Mouse (Mus musculus): ENCODE measurements around the gene Brd4. TPM values are rescaled to one million over a fixed set of nuclear protein-coding genes. Genes with fewer than 3 reads are reported as not detected.

The Brd4 gene
- total RNA-seq, 2 experiments from 2014 or later, result 104 to 117 TPM

DNA sequence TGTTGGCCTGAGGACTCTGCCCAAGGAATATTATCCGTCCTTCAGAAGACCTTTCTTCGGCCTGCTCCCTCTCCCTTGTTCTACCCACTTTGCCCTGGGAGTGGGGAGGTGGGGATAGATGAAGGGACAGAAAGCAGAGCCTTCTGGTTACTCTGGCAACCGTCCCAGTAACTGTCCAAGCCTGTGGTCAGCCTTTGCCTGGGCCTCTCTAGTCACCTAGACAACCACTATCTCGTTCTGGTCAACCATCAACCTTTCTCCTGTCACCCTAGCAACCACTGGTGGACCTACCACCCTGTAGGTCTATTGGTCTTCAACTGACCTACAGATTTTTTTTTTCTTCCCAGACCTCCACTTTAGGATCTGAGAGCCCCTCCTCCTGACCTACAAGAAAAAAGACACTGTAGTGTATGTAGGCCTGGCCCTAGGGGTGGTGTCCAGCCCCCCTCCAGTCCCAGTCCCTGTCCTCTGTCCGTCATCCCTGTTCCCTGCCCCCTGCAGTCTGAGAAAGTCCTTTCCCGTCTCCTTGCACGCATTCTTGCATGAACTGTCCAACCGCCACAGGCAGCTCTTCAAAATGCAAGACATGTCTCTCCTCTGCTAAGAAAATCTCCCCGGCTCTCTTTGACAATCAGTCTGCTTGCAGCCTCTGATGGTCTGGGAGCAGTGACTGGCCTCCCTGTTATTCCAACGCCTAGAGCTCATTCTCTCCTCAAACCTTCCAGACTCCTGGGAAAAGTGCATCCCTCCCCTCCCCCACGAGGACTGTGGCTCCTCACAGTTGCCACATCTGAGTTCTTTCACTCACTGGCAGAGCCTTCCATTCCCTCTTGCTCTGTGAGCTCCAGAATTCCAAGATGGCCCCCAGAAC, 104.7 kb downstream of the Brd4 start:
- no peak for DNase-seq (ENCODE audit: extremely low spot score in 1 of 2, low spot score in 1 of 2)

DNA sequence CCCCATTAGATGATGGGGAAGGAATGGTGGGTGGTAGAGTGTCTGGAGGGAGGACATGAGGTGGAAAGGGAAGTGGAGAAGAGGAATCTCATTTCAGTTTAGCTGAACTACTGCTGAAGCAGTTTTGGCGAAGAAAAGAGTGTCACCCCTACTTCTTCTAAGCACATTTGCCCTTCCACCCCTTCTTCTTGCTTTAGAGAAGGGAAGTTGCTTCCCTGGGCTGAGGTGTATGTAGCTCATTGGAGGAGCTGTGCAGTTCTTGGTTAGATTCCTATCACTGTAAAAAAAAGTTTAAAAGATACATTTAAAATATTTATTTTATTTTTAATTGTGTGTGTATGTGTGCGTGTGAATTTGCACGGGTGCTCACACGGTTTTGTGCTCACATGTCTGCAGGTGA, 107.6 kb downstream of the Brd4 start:
- DNase-seq (ENCODE audit: extremely low spot score in 1 of 2, low spot score in 1 of 2), result no peak

DNA sequence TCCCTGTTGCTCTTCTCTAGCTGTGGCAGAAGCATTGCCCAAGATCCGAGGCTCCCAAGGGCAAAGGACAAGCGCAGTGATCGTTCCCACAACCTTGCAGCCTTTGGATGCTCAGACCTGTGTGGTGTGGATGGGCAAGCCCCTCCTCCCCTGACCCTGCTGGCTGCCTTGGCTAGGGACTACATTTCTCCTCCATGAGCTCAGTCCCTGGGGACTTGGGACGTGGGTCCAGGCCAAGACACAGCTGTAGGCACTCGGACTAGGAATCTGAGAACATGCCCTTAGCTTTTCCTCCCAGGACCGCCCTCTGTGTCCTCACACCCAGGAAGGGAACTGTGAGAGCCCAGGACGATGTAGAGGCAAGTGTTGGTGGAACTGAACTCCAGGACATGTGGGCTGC, 111.4 kb downstream of the Brd4 start:
- no peak for DNase-seq (ENCODE audit: extremely low spot score in 1 of 2, low spot score in 1 of 2)

DNA sequence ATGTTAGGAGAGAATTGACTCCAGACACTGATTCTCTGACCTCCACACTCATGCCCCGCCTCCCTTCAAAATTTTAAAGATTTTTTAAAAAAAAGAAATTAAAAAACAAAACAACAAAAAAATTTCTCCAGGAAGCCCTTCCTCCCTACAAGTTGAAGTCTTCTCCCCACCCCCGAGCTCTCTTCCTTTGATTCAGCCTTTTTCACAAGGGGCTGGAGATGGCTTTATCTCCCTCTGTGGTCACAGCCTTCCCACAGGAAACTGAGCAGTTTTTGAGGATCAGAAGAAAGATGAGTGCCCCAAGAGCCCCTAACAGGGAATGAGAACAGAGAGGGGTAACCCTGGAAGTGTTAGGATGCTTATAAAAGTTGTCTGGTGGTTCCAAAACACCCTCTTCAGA, 112.0 kb downstream of the Brd4 start:
- DNase-seq (ENCODE audit: extremely low spot score in 1 of 2, low spot score in 1 of 2), result no peak

DNA sequence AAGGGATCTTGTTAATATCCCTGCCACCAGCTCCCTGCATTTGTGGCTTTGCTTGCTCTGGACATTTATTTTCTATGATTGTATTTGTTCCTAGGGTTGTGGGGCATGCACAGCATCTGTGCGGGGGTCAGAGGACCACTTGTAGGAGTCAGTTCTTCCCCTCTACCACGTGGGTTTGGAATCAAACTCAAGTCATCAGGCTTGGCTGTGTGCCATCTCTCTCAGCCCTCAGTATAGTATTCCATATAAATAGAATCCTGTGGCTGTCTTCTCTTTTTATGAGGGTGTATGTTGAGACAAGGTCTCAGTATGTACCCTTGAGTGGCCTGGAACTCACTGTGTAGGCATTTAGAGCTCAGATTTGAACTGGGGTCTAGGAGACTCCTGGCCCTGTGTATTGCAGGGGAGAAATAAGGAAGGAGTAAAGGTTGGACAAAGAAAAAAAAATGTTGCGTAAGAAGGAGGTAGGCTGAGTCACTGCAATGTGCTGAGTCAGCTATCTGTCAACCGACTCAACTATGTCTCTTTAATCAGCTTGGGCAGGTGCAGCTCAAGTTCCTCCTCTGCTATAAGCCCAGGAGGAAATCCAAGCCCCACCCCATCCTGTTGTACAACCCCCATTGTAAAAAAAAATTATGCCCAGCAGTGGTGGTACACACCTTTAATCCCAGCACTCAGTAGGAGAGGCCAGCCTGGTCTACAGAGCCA, 114.8 kb downstream of the Brd4 start:
- no peak for DNase-seq (ENCODE audit: extremely low spot score in 1 of 2, low spot score in 1 of 2)

DNA sequence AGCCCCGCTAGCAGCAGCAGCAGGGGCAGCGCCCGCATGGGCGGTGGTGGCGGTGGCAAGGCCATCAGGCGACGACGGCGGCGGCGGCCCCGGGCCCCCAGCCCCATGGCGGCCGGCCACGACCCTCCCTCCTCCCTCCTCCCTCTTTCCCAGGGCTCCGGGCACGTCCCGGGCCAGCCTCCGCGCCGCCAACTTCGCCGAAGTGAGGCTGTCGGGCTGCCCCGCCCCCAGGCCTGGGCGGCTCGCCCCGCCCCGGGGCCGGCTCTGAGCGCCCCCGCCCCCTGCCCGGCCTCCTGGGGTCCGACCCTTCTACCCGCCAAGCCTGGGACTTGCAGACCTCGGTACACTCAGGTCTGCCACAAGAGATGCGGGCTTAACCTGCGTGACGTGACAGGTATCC, 117.8 kb downstream of the Brd4 start, which contains the start of gene Notch3:
TSS of gene Notch3 (minus strand) at position 166 of the 400 bp plus-strand sequence.
- DNase-seq (ENCODE audit: extremely low spot score in 1 of 2, low spot score in 1 of 2), result no peak

DNA sequence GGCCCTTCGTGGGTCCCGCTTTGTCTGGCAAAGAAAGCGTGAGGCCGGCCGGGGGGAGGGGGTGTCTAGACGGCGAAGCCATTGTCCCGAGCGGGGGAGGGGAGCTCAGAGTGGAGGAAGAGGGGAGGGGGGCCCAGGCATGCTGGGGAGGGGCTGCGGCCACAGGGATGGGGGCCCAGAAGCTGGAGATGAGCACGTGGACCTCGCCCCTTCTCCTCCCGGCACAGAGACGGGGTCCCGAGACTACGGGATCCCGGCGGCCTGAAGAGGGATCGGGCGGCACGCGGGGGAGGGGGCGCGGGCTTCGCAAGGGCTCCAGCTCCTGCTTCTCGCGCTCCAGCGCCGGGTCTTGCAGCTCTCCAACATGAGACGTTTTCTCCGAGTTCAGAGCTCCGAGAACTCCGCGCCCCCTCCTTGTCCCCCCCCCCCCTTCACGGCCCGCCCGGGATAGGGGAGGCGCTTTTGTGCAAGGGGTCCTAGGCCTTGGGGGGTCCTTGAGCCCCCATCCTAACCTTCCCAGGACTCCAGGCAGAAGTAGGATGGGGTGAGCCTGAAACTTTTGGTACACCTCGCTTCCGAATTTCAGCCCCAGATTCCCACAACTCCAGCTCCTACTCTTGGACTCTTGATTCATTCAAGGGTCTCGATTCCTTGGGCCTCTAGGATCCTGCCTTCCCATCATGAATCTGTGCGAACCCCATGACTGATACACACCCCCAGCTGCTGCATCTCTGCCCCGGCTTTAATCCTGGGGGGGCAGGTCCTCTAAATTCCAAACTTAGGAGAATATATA, 118.5 kb downstream of the Brd4 start:
- peak in 1 of 2 experiments; percentile 48 for DNase-seq (ENCODE audit: extremely low spot score in 1 of 2, low spot score in 1 of 2)

DNA sequence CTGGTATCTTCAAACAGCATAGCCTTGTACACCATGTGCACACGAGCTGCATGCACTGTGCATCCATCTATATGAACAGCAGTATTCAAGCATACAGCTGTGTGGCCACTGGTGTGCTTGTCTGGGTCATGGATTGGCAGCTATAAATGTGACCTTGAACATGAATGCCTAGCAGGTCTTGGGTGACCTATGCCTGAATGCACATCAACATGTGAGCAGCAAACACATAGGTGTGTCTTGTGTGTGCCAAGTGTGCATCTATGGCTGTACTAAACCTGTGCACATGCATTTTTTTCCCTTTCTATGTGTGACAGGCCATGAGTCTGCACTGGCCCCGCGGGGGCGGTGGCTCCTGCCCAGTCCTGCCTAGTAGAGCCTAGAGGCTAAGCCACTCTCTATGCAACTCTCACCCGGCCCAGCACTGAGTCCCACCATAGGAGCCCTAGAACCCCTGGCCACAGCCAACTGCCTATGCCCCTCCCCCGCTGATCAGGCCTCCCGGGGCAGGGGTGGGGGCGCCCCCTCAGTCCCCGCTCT, 119.2 kb downstream of the Brd4 start:
- no peak for DNase-seq (ENCODE audit: extremely low spot score in 1 of 2, low spot score in 1 of 2)

DNA sequence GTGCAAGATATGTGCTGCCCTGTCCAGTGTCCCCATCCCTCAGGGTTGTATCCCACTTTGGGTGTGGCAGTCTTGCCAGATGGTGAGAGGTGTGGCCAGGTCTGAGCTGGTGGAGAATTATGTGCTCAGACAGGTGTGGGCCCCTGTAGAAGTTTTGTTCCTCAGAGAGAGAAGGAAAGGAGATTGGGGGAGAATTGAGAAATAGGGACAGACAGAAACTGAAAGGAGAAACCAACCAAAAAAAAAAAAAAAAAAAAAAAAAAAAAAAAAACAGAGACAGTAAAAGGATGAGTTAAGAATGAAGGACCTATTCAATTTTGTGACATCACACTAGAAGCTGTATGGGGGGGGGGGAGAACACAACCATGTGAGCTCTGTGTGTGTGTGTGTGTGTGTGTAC, 119.7 kb downstream of the Brd4 start:
- DNase-seq (ENCODE audit: extremely low spot score in 1 of 2, low spot score in 1 of 2), result no peak

DNA sequence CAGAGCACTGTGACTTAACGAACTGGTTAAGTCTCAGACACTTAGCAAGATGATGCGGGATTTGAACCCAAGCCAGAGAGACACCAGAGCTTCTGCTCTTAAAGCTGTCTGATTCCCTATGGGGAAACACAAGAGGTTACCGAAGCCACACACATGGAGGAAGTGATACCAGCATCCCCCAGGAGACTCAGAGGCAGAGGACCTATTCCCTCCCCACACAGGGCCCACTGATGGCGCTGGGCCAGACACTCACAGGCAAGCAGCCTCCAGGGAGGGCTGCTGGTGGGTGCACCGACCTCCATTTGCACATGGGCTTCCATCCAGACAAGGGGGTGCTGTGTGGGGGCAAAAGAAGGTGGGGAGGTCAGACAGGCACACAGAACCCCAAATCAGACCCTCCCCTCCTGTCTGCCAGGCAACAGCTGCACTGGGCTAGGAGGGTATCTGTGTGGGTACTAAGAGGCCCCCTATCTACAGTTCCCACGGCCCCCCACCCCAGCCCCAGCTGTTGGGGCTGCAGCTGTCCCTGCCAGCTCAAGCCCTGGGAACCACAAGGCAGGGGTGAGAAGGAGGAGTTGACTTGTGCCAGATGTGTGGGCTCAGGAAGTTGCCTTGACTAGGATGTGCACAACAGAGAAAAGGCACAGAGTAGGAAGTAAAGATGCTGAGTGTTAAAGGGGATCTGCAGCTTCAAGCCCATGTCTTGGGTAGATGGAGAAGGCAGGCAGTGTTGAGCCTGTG, 120.4 kb downstream of the Brd4 start:
- no peak for DNase-seq (ENCODE audit: extremely low spot score in 1 of 2, low spot score in 1 of 2)

DNA sequence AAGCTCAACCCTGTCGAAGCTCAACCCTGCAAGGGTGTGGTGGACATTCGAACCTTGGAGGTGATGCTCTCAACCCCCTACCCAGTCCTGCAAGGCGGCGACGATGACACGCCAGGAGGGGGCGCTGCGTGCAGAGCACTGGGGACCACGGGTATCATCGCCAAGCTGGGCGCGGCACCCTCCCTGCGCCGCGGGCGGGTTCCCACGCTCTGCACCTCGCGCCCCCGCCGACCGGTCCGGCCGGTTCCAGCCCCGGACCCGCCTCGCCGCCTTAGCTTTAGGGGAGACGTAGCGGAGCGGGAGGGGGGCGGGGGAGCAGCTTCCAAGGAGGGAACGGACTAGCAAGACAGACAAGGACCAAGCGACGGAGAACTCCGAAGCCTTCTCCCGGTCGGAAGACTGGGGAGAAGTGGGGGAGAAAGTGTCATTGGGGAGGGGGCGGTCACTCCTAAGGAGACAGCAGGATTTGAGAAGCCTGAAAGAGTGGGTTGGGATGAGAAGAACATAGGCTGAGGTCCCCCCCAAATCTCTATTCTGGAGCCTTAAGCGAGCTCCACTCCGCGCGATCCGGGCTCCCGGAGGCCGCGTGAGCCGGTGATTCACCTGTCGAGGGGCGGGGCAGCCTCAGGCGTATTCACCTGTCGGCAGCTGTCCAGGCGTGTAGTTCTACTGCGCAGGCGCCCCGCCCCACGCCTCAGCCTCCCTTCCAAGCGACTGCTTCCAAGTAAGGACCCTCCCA, 122.2 kb downstream of the Brd4 start:
- peak; percentile 55 to 77 for DNase-seq (ENCODE audit: extremely low spot score in 1 of 2, low spot score in 1 of 2)

DNA sequence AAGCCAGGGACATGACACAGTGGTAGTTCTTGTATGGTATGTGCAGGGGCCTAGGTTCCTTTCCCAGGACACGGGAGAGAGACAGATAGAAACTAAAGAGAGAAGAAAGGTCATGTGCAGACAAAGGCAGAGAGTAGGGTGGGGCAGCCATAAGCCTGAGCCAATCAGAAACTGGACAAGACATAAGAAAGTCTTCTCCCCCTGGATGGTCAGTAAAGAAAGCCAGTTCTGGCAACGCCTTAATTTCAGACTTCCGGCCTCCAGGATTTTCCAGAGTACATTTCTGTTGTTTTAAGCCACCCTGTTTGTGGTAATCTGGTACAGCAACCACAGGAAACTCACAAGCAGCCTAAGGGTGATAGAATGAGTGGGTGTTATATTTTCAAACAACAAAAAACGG, 123.6 kb downstream of the Brd4 start:
- no peak for DNase-seq (ENCODE audit: extremely low spot score in 1 of 2, low spot score in 1 of 2)

DNA sequence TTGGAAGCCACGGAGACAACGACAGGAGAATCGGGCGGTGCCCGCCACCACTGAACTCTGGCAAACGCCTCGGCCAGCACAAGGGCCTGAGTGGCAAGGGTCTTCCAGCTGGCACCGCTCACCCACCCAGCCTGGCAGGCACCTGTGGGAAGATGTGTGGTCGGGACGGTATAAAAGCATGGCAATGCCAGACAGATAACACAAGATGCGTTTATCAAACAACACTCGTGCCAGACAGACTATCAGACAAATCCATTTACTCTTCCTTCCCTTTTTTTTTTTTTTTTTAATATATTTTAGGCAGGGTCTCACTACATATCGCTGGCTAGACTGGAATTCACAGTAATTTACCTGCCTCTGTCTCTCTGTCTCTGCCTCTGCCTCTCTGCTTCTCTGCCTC, 125.7 kb downstream of the Brd4 start:
- DNase-seq (ENCODE audit: extremely low spot score in 1 of 2, low spot score in 1 of 2), result no peak

DNA sequence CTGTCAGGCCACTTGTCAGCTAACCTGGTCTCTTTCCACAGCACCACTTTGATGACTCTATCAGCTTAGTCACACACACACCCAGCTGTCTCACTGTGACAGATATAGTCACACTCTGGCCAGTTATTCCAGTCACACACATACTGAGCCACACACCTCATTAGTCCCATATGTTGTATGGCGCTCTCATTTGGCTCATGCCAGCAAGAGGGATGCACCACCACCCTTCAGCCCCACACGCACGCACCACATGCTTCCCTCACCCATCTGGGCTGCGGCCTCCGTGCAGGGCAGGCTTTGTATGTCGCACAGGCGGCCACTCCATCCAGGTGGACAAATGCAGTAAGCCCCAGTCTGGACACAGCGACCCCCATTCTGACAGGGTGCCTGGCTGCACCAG, 137.8 kb downstream of the Brd4 start:
- no peak for DNase-seq (ENCODE audit: extremely low spot score in 1 of 2, low spot score in 1 of 2)

Other genes starting within 250 kb of the Brd4 start
- 10 to 100 TPM; 15.3 to 22.4 TPM for gene Rrp1b, start 248.6 kb downstream of the Brd4 start, total RNA-seq (2021)
- gene Hsf2bp, start 248.4 kb downstream of the Brd4 start, total RNA-seq (2021), result 1 to 10 TPM in 1 of 2 experiments, under 1 TPM in 1; 0.84 to 1.0 TPM
- gene Notch3, start 117.9 kb downstream of the Brd4 start, total RNA-seq (2021), result 10 to 100 TPM in 1 of 2 experiments, 1 to 10 TPM in 1; 7.0 to 10.3 TPM
- under 1 TPM; 0.49 to 0.75 TPM for gene Ephx3, start 95.2 kb downstream of the Brd4 start, total RNA-seq (2021)
- 10 to 100 TPM; 68.1 to 92.0 TPM for gene Akap8, start 36.5 kb upstream of the Brd4 start, total RNA-seq (2021)
- 100 to 1,000 TPM; 140 to 197 TPM for gene Akap8l, start 65.9 kb upstream of the Brd4 start, total RNA-seq (2021)
- gene Wiz, start 104.7 kb upstream of the Brd4 start, total RNA-seq (2021), result 10 to 100 TPM; 48.3 to 57.7 TPM
- gene Rasal3, start 118.9 kb upstream of the Brd4 start, total RNA-seq (2021), result 1 to 10 TPM; 2.9 to 3.4 TPM
- not detected for gene Pglyrp2, start 139.4 kb upstream of the Brd4 start, total RNA-seq (2021)
- not detected for gene Cyp4f39, start 168.0 kb upstream of the Brd4 start, total RNA-seq (2021)
- gene Cyp4f17, start 221.3 kb upstream of the Brd4 start, total RNA-seq (2021), result 1 to 10 TPM; 3.4 to 6.0 TPM

Data from layer of hippocampus, postnatal 25 days (tissue).